8 mouse cellular contexts compared by ENCODE assay signal in the genomic region with DNA sequence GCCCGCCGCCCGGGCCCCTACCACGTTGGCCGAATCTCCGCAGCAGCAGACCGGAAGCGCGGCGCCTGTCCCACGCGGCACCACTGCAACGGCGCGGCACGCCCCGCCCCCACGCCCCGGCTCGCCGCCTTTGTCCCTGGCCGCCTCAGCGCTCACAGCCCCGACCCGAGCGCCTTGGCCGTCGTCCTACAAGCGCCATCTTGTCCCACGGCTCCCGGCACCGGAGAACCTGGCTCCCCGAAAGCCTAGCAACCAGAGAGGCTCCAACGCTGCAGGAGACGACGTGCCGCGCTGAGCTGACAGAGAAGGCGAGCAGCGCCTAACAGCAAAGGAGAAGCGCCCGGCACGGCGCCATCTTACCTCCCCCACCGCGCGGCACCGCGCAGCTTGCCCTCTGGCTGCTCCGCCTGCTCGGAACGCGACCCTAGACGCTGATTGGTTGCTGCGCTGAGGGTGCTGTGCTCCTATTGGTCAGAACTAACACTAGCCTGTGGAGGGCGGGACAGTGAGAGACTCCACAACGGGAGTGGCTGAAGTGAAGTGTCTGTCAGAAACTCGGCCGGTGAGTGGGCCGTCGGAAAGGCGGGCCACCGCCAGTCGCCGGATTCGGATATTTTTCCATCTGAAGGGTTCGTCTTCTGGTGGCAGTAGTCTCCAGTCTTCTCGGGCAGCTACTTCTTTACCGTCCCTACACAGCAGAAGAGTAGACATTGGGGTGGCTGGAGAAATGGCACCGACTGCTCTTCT. TPM values are rescaled to one million over a fixed set of nuclear protein-coding genes. Genes with fewer than 3 reads are reported as not detected.
DNase-seq lines count a peak whose midpoint lies in the region; ATAC-seq and TF ChIP-seq lines count a peak whose summit lies in the region.

A gene (minus strand): TSS at position 384 of the 747 bp plus-strand sequence.

- H3K9me3 ChIP-seq in G1E (replicated peaks) = no peaks in the 10 kb centered on the region
- no peaks in the 10 kb centered on the region for H3K9me3 ChIP-seq in forebrain, embryonic 16.5 days (ENCODE audit: control insufficient read depth, low read length)
- no peaks in the 10 kb centered on the region for H3K9me3 ChIP-seq in lung, embryonic 14.5 days (ENCODE audit: low read depth, low read length)

- H3K4me2 ChIP-seq in forebrain, embryonic 16.5 days (ENCODE audit: low read length) = peak within 1 kb of the TSS; percentile 68
- peak within 1 kb of the TSS; percentile 76 for H3K4me2 ChIP-seq in lung, embryonic 14.5 days

- peak; percentile 98 for ATAC-seq in G1E (ENCODE audit: extremely low read depth, insufficient number of reproducible peaks, low FRiP score, poor library complexity, severe bottlenecking)
- peak; percentile 100 for ATAC-seq in forebrain, embryonic 16.5 days
- ATAC-seq in lung, embryonic 14.5 days (ENCODE audit: insufficient read depth) = peak; percentile 100

- DNase-seq in G1E (ENCODE audit: low spot score) = peak; percentile 99
- DNase-seq in cerebellum, adult 18-20 months = peak; percentile 97 to 99
- peak; percentile 94 to 95 for DNase-seq in heart, postnatal 36 days
- peak; percentile 97 to 98 for DNase-seq in layer of hippocampus, adult 2 months (ENCODE audit: low spot score in 2 of 2)
- DNase-seq in lung, embryonic 14.5 days = peak; percentile 99
- DNase-seq in thymus, adult 2 months = peak; percentile 98

- under 1% methylated on average over 69 of the region's 70 CpGs for WGBS in forebrain, embryonic 16.5 days
- WGBS in lung, embryonic 14.5 days = under 1% methylated on average over 69 of the region's 70 CpGs
- under 1% methylated on average over 69 of the region's 70 CpGs for WGBS in olfactory bulb, adult 2 months
- WGBS in thymus, adult 2 months = under 1% methylated on average over 69 of the region's 70 CpGs

- peaks cover 20% of the 10 kb centered on the region for H3K4me1 ChIP-seq in G1E (ENCODE audit: insufficient read depth, low read depth, low read length)
- peaks cover 9% of the 10 kb centered on the region for H3K4me1 ChIP-seq in forebrain, embryonic 16.5 days (replicated peaks; ENCODE audit: control insufficient read depth, insufficient read depth, low read length)
- peaks cover 3% of the 10 kb centered on the region; the same call in 1 of the 2 replicates for H3K4me1 ChIP-seq in lung, embryonic 14.5 days (ENCODE audit: insufficient read depth)
- peaks cover 10% of the 10 kb centered on the region for H3K4me1 ChIP-seq in olfactory bulb, adult 2 months (ENCODE audit: control insufficient read depth, insufficient read depth, low read length)
- H3K4me1 ChIP-seq in thymus, adult 2 months (replicated peaks; ENCODE audit: control insufficient read depth, insufficient read depth, low read length) = peaks cover 8% of the 10 kb centered on the region

- H3K4me3 ChIP-seq in G1E (ENCODE audit: low read depth, low read length) = peak within 1 kb of the TSS; percentile 87
- peak within 1 kb of the TSS; percentile 79 for H3K4me3 ChIP-seq in forebrain, embryonic 16.5 days (replicated peaks; ENCODE audit: low read length)
- H3K4me3 ChIP-seq in layer of hippocampus, adult 2 months = peak within 1 kb of the TSS; percentile 95
- H3K4me3 ChIP-seq in lung, embryonic 14.5 days (ENCODE audit: low read depth, low read length) = peak within 1 kb of the TSS; percentile 80
- H3K4me3 ChIP-seq in olfactory bulb, adult 2 months (ENCODE audit: insufficient read depth, low read depth, low read length) = peak within 1 kb of the TSS; percentile 97
- H3K4me3 ChIP-seq in thymus, adult 2 months (ENCODE audit: control insufficient read depth, insufficient read depth, low read length) = peak within 1 kb of the TSS; percentile 77

- H3K36me3 ChIP-seq in G1E (replicated peaks) = peaks cover 61% of the 10 kb centered on the region
- peaks cover 12% of the 10 kb centered on the region for H3K36me3 ChIP-seq in forebrain, embryonic 16.5 days (ENCODE audit: control insufficient read depth, insufficient read depth)
- peaks cover 40% of the 10 kb centered on the region for H3K36me3 ChIP-seq in lung, embryonic 14.5 days (ENCODE audit: insufficient read depth)
- peaks cover 28% of the 10 kb centered on the region for H3K36me3 ChIP-seq in thymus, adult 2 months (ENCODE audit: control insufficient read depth, insufficient read depth, low read length)

- peak within 1 kb of the TSS; percentile 94 for H3K9ac ChIP-seq in forebrain, embryonic 16.5 days (replicated peaks; ENCODE audit: low read depth, low read length)
- peak within 1 kb of the TSS; percentile 87 for H3K9ac ChIP-seq in lung, embryonic 14.5 days

- peak; percentile 97 for TF ChIP-seq POLR2A in olfactory bulb, adult 2 months (IDR thresholded peaks at IDR 0.05; ENCODE audit: insufficient read depth, low read depth, low read length)
- TF ChIP-seq POLR2A in thymus, adult 2 months (IDR thresholded peaks at IDR 0.05; ENCODE audit: control insufficient read depth, extremely low read depth, insufficient read depth, low read length, poor library complexity) = peak; percentile 99

- H3K27ac ChIP-seq in forebrain, embryonic 16.5 days (ENCODE audit: low read length) = peak within 1 kb of the TSS; percentile 99
- peak within 1 kb of the TSS; percentile 97 for H3K27ac ChIP-seq in layer of hippocampus, adult 2 months
- peak within 1 kb of the TSS; percentile 98 for H3K27ac ChIP-seq in lung, embryonic 14.5 days (ENCODE audit: low read depth)
- H3K27ac ChIP-seq in olfactory bulb, adult 2 months (ENCODE audit: insufficient read depth, low read depth, low read length) = peak within 1 kb of the TSS; percentile 99
- peak within 1 kb of the TSS; percentile 68 for H3K27ac ChIP-seq in thymus, adult 2 months (ENCODE audit: control insufficient read depth, insufficient read depth, low read length)

- no peaks in the 10 kb centered on the region for H3K27me3 ChIP-seq in G1E (ENCODE audit: insufficient read depth, low read length)
- H3K27me3 ChIP-seq in forebrain, embryonic 16.5 days (replicated peaks; ENCODE audit: control insufficient read depth, insufficient read depth, low read length) = no peaks in the 10 kb centered on the region
- H3K27me3 ChIP-seq in lung, embryonic 14.5 days (ENCODE audit: insufficient read depth, low read length) = no peaks in the 10 kb centered on the region
- H3K27me3 ChIP-seq in thymus, adult 2 months (ENCODE audit: control insufficient read depth, insufficient read depth, low read length) = no peaks in the 10 kb centered on the region

- intact Hi-C loops in heart, postnatal 36 days (cut with DNase I) = loop anchor here (1.0 kb wide), 1 partner anchor 33 kb away; no protein-coding TSS in a partner anchor

- no peak for TF ChIP-seq CTCF in G1E (IDR thresholded peaks at IDR 0.05; ENCODE audit: low read depth, low read length)
- no peak; the same call in 1 of the 2 replicates for TF ChIP-seq CTCF in layer of hippocampus, adult 2 months (conservative IDR thresholded peaks at IDR 0.05)
- peak; percentile 23; the same call in 1 of the 2 replicates for TF ChIP-seq CTCF in lung, embryonic 14.5 days (IDR thresholded peaks at IDR 0.05; ENCODE audit: low read depth)
- TF ChIP-seq CTCF in olfactory bulb, adult 2 months (IDR thresholded peaks at IDR 0.05; ENCODE audit: insufficient read depth, low read depth, low read length) = no peak
- no peak for TF ChIP-seq CTCF in thymus, adult 2 months (IDR thresholded peaks at IDR 0.05; ENCODE audit: borderline replicate concordance, control insufficient read depth, extremely low read depth, insufficient read depth, low read length, poor library complexity)

RNA-seq across cellular contexts. Expression of the gene that starts here (rescaled TPM):
- total RNA-seq in G1E (2014; fragmentation: Nextera tagmentation) = 26.9 and 39.8 TPM in 2 replicates
- total RNA-seq in G1E (2017) = 49.1 and 50.4 TPM in 2 replicates
- polyA plus RNA-seq in G1E (2012) = 44.3 and 52.5 TPM in 2 replicates
- polyA plus RNA-seq in forebrain, embryonic 16.5 days (2015; fragmentation: Nextera tagmentation; extraction: Ambion mirVana) = 130 and 141 TPM in 2 replicates
- total RNA-seq in heart, postnatal 36 days (2021) = 10 to 100 TPM; 75.0 to 79.4 TPM
- total RNA-seq in layer of hippocampus, adult 2 months (2021) = 10 to 100 TPM; 62.2 to 62.5 TPM
- 113 and 121 TPM in 2 replicates for polyA plus RNA-seq in lung, embryonic 14.5 days (2014; fragmentation: Nextera tagmentation; extraction: Ambion mirVana)
- polyA plus RNA-seq in olfactory bulb, adult 2 months (2012; ENCODE audit: insufficient read depth, insufficient read length, low replicate concordance, missing spikeins) = not detected in 2 replicates
- 71.6 and 78.4 TPM in 2 replicates for polyA plus RNA-seq in thymus, adult 2 months (2012; rRNA removed)

Comparison
In these comparisons a context has a peak if more than half of its experiments do, and no peak if none do; other contexts are left out.
1. Peak in every context shown above with its lines: DNase-seq, ATAC-seq, H3K4me3 ChIP-seq and H3K27ac ChIP-seq.